Mouse (Mus musculus) 416B (cell line): ENCODE results near the gene Lactbl1.

Source experiments
- DNase-seq: peaks from one replicate; pipeline ENCODE4 v3.0.0; 2011; ENCODE audit warnings: low read depth

Gene Lactbl1

DNA sequence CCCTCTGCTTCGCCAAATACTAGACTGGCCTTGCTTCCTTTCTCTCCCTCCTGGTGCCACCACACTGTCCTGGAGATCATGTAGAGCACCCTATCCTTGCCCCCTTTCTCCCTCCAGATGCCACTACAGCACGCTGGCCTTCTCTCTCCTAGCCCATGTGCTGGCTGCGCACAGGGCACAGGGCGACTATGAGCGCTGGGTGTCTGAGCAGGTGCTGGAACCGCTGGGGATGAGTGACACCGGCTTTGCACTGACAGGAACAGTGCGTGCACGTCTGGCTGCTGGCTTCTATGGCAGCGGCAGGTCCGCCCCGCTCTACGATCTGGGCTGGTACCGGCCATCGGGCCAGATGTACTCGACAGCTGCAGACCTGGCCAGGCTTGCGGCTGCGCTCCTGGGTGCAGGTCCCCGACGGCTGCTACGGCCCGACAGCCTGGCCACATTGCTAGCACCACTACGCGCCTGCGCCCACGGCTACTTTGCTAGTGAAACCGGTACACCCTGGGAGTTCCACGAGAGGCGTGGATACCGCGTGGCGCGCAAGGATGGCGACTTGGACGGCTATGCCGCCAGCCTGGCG is 14.7 kb downstream of the Lactbl1 start:
- DNase-seq = no peak

DNA sequence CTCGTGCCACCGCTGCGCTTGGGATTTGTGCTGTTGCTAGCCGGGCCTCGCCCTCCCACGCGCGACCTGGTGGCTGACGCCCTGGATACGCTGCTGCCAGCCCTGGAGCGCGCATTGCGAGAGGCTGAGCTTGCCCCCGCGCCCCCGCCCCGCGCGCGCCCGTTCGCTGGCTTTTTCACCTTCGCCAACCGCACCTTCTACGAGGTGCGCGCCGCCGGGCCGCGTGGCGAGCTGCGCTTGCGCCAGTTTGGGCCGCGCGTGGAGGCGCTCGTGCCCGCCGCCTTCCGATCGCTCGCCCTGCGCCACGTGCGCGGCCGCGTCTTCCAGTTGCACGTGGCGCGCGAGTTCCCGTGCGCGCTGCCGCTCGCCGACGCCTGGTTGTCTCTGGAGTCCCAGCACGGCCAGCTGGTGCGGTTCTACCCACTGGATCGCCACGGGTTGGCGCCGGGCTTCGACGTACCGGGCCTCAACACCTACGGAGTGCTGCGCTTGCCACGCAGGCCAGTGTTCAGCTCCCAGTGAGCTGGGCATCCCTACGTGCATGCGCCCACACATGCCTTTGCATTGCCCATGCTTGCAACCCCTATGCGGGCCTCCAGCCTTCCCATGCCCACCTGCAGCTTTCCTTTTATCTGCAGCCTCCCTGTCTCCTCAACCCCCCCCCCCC is 15.3 kb downstream of the Lactbl1 start:
- no peak for DNase-seq

GRCm38 (mm10) chr4:136638230-136638750 is 15.9 kb downstream of the Lactbl1 start:
- DNase-seq = no peak

GRCm38 (mm10) chr4:136638890-136639289 is 16.5 kb downstream of the Lactbl1 start:
- DNase-seq = peak; percentile 48

GRCm38 (mm10) chr4:136648922-136649479 is 26.6 kb downstream of the Lactbl1 start:
- peak; percentile 67 for DNase-seq

DNA sequence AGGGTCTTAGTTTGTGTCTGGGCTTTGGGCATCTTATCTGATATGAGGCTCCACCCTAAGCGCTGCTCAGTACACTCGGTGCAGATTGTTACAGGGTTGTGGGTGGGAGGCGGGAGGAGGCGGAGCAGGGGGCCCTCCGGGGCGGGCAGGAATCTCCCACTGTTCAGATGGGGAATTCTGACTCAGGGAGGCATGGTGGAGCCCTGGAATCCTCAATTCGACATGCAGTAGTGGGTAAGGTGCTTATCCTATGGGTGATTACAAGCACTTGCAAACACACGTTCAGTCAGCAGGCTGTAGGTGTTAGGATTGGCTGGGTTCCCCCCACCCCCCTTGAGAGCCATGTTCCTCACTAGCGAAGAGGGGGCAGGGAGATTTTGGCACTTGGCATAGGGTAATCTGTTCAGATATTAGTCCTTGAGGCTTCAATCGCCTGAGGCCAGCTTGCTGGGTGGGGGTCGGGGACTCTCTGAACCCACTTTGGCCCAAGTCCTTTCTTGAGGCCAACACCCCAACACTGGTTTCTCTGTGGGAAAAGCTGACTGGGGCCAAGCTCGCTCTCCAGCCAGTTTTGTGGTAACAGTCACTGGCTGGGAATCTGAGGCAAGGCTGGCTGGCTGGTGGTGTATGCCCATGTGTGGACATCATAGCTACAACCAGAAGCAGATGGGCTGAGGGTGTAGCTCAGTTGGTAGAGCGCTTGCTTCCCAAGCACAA is 27.2 kb downstream of the Lactbl1 start:
- DNase-seq = no peak

- no peak for DNase-seq
These were observed 27.8 kb downstream of the Lactbl1 start for GRCm38 (mm10) chr4:136650261-136650660.

GRCm38 (mm10) chr4:136651357-136651811 is 29.0 kb downstream of the Lactbl1 start:
- DNase-seq = peak; percentile 80

DNA sequence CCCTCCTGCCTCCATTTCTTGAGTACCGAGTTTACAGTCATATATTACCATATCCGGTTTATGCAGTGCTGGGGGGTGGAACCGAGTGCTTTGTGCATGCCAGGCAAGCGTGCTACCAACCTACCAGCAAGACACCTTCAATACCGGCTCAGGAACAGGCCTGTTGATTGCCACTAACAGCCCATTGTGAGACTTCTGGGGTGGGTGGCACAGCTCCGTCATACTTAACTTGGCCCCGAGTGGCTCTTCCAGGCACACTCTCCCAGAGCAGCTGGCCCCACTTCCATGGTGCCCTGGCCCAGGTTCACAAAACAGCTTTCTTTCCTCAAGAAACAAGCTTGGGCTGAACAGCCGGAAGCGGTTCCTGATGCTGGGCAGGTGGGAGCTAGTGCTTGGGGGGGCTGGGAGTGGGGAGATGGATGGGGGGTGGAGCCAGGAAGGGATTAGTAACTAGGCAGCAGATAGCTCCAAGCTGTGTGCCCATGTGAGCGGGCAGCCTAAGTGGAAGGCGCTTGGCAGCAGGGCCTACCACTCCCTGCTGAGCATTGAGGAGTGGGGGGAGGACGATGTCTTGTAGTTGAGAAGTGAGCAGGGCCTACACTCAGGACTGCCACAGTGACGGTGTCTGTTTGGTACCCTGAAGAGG is 29.6 kb downstream of the Lactbl1 start:
- no peak for DNase-seq

DNA sequence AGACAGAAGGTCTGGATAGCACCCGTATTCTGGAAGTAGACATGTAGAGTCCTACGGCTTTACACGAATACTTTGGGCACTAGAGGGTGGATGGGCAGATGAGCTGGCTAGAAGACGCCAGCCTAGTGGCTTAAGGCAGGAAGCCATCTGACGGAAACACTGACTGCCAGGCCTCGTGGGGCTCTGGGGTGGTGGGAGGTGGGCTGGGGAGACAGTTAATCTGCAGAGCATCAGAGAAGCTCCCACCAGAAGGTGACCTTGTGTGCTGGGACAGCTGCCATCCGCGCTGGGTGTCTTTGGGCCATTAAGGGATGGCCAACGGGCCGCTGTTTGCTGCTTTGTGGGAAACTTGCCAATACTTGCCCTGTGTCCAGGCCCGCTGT is 30.1 kb downstream of the Lactbl1 start:
- DNase-seq = peak; percentile 83

DNA sequence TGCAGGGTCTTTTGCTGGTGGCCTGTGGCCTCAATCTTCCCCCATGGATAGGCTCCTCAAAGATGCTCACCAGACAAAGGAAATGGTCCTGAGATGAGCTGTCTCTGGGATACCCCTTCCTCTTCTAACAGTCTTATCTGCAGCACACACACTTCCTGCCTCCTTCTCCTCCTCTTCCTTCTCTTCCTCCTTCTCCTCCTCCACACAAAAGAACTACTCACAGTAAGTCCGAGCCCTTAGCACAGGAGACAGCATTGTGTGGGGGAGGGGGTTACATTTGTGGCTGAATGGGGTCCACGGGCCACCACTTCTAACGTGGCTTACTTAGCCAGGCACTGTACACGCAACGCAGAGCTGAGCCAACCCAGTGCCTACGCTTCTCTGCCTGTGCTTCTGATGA is 30.6 kb downstream of the Lactbl1 start:
- peak; percentile 91 for DNase-seq

GRCm38 (mm10) chr4:136653692-136654234 is 31.3 kb downstream of the Lactbl1 start:
- no peak for DNase-seq

- peak; percentile 68 for DNase-seq
These were observed 35.5 kb downstream of the Lactbl1 start for GRCm38 (mm10) chr4:136657914-136658313.

GRCm38 (mm10) chr4:136665068-136665467 is 42.6 kb downstream of the Lactbl1 start:
- DNase-seq = no peak

- DNase-seq = peak; percentile 25
These were observed 43.6 kb downstream of the Lactbl1 start for GRCm38 (mm10) chr4:136666002-136666401.

- DNase-seq = no peak
These were observed 45.3 kb downstream of the Lactbl1 start for GRCm38 (mm10) chr4:136667757-136668156.

DNA sequence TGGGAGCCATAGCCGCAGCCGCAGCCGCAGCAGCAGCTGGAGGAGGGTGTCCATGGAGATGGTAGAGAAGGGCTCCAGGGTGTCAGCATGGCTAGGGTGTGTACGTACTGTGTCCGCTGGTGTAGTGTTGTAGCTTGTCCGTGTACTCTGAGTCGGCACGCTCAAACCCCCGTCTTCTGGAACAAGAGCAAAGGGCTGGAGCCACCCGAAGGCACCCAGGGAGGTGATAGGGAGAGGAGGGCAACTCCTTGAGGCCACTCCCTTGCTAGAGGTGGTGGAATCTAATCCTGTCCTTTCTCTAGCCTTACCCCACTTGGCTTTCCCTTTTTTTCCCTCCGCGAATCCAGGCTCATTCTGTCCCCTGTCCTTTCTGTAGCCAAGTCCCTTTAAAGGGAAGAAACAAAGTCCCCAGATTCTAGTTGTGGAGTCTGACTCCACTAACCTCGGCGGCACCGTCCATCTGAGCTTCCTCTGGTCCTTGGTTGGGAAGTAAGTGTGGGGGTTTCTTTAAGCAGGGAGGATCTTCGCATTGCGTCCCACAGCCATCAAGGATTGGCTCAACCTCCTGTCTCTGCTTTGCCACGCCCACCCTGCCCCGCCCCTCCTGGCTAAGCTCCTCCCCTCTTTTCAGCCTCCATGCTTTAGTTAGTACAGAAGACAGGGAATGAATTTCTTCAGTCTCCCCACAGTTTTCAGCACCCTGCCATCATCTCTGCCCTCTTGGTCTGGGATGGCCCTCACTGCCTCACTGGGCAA is 50.1 kb downstream of the Lactbl1 start:
- DNase-seq = no peak

DNA sequence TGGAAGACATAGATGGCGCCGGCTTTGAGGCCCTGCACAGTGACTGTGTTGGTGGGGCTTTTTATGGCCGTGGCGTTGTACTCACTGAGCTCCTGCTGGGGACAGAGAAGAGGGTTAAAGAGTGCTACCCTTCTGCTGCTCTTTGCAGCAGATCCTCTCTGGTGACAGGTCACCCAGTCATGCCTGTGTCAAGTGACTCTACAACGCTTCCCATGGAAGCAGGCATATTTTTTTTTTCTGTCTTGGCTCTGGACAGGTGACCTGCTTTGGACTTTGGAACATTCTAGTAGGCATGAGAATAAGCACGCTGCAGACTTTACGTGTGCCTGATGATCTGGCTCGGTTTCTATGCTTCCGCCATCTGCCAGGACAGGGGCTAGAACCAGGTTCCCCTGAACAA is 53.0 kb downstream of the Lactbl1 start:
- DNase-seq = no peak

DNA sequence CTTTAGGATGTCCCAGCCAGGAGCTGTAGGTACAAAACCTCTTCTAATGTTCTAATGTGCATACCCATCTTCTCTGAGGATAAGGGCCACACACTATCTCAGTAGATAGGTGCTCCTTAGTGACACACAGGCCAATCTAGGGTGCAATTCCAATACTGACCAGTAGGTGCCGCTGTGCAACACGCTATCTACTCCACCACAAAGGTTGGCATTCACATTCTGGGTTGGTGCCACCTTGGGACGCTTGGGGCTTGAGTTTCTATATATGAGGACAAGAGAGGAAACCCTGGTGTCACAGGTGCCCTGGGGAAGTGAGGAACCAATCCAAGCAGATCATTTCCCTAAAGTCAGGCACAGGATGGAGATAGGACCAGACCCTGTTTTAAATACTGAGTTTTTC is 56.1 kb downstream of the Lactbl1 start:
- peak; percentile 85 for DNase-seq

DNA sequence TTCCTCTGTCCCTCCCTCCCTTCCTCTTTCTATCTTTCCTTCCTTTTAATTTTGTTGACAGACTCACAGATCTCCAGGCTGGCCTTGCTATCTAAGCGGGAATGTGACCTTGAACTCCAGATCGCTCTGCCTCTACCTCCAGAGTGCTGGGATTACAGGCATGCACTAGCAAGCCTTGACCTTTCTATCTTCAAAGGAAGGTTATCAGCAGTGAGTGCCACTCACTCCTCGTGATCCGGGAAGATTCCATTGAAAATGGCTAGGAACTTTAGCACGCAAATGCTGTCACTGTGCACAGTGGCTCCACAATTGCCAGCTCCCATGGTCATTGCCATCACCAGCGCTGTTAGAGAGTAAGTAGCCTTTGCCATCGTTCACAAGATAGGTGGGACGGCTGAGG is 56.8 kb downstream of the Lactbl1 start:
- no peak for DNase-seq

DNA sequence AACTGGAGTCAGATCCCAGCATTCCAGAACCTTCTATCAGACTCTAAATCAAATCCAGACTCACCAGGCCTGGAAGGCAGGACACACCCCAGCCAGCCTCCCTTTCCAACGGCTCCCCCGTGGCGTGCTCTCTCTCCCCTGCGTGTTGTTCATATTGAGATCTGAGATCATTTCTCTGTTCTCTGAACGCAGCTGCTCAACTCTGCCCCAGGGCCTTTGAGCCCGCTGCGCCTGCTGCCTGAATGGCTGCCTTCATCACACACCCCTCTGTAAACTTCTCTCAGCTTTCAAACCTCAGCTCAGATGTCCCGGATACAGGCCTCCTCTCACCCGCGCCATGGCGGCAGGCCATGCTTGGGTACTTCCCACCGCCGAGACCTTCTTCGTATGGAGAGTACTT is 58.2 kb downstream of the Lactbl1 start:
- DNase-seq = no peak
